Mouse (Mus musculus) megakaryocyte, embryonic 14.5 days (primary cell): Measurements from ENCODE around the gene Fbxw11.

Experiments
- FLI1 ChIP-seq: IDR thresholded peaks from 2 replicates; pipeline ENCODE4 v1.6.1; 2012; ENCODE audit warnings: low read length, inconsistent platforms, mixed read lengths
- GATA1 ChIP-seq: IDR thresholded peaks from 3 replicates; pipeline ENCODE4 v1.6.1; 2012; ENCODE audit warnings: mixed read lengths, low read length, inconsistent platforms, borderline replicate concordance

DNA sequence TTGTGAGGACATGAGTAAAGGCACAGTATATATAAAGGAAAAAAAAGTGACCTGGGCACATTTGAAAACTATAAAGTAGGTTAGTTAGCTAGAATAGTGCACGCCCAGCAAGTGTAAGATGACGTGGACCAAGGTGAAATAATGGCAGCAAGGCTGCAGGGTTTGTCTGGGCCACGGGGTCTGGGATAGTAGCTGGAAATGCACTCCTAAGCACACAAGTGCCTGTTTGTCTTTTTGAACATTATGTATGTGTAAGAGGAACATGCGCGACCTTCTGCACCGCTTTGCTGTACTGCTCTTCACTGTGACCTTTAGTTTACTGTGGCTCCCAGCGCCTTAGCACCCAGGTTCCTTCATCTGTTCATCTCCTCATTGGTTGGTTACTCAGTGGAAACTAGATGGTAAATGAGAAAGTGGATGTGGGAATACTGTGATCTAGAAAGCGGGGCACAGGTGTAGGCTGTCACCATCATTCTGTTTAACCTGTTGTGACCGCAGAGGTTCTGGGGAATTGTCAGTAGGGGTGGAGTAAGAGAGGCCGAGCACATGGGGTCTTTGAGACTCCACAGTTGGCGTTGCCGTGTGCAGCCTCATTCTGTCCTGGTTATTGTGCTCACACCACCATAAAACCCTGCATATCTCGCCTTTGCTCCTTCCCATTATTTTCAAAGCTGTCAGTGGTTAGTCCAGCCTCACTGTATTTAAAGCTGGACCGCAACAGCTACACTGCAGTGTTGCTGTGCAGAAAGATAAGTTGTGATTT is 66.4 kb downstream of the Fbxw11 start:
- TF ChIP-seq GATA1 (no peak), FLI1 (no peak)
